Mouse (Mus musculus): ENCODE measurements around the gene Clk3.

GRCm38 (mm10) chr9:57759289-57759688, 6.4 kb downstream of the Clk3 start:
- TF ChIP-seq CTCF (IDR thresholded peaks at IDR 0.05) = peak; percentile 95
- no peak for TF ChIP-seq POLR2A (IDR thresholded peaks at IDR 0.05; ENCODE audit: insufficient read depth, low read depth, low read length)
